Mouse (Mus musculus) gastrocnemius, postnatal 10 days (tissue): ENCODE measurements around the gene C330021F23Rik. TPM values are rescaled to one million over a fixed set of nuclear protein-coding genes. Genes with fewer than 3 reads are reported as not detected.
A peak's percentile ranks its signal among the peaks of the same experiment; 100 is the strongest.

Experiments used
- DNase-seq: peaks from one replicate; pipeline ENCODE4 v3.0.0; 2021; ENCODE audit warnings: mixed read lengths
- total RNA-seq, 2 experiments: library from RNA; stranded (reverse); gene quantifications; 2 replicates each; pipeline ENCODE4 v1.2.3; 2021

The C330021F23Rik gene
- total RNA-seq, 2 experiments from 2014 or later = 0.21 TPM; not detected in 1

- no peak for DNase-seq
These were observed 19.8 kb downstream of the C330021F23Rik start for GRCm38 (mm10) chr8:3587391-3588257.

GRCm38 (mm10) chr8:3588258-3588633 lies 20.5 kb downstream of the C330021F23Rik start:
- no peak for DNase-seq

- no peak for DNase-seq
These were observed 25.7 kb downstream of the C330021F23Rik start for GRCm38 (mm10) chr8:3593470-3593869.

GRCm38 (mm10) chr8:3594466-3594865 lies 26.7 kb downstream of the C330021F23Rik start:
- no peak for DNase-seq

- no peak for DNase-seq
These were observed 30.3 kb downstream of the C330021F23Rik start for GRCm38 (mm10) chr8:3598054-3598453.

- no peak for DNase-seq
These were observed 31.4 kb downstream of the C330021F23Rik start for GRCm38 (mm10) chr8:3599219-3599618.

GRCm38 (mm10) chr8:3600401-3600800 lies 32.6 kb downstream of the C330021F23Rik start:
- no peak for DNase-seq

- DNase-seq = no peak
These were observed 35.6 kb downstream of the C330021F23Rik start for GRCm38 (mm10) chr8:3603439-3603838.

GRCm38 (mm10) chr8:3606593-3606992 lies 38.8 kb downstream of the C330021F23Rik start:
- no peak for DNase-seq

- DNase-seq = no peak
These were observed 40.0 kb downstream of the C330021F23Rik start for GRCm38 (mm10) chr8:3607822-3608221.

- no peak for DNase-seq
These were observed 41.4 kb downstream of the C330021F23Rik start for GRCm38 (mm10) chr8:3609046-3609815.

GRCm38 (mm10) chr8:3609816-3610150 lies 42.0 kb downstream of the C330021F23Rik start:
- no peak for DNase-seq

- peak; percentile 96 for DNase-seq
These were observed 53.6 kb downstream of the C330021F23Rik start, which contains the start of the genes Xab2 and Pet100 for GRCm38 (mm10) chr8:3621199-3621970. Gene Xab2, minus strand, starts transcription at chr8:3621316. Gene Pet100, plus strand, starts transcription at chr8:3621548.

- no peak for DNase-seq
These were observed 54.3 kb downstream of the C330021F23Rik start for GRCm38 (mm10) chr8:3622119-3622518.

GRCm38 (mm10) chr8:3625445-3625844 lies 57.7 kb downstream of the C330021F23Rik start, which contains the start of gene Pcp2:
Gene Pcp2, minus strand, starts transcription at chr8:3625545.
- no peak for DNase-seq

GRCm38 (mm10) chr8:3626971-3627370 lies 59.2 kb downstream of the C330021F23Rik start:
- DNase-seq = no peak

- DNase-seq = no peak
These were observed 60.2 kb downstream of the C330021F23Rik start for GRCm38 (mm10) chr8:3628014-3628413.

- no peak for DNase-seq
These were observed 63.1 kb downstream of the C330021F23Rik start, which contains the start of gene Stxbp2 for GRCm38 (mm10) chr8:3630647-3631477. Gene Stxbp2, plus strand, starts transcription at chr8:3630955.

GRCm38 (mm10) chr8:3631478-3631875 lies 63.7 kb downstream of the C330021F23Rik start:
- DNase-seq = no peak
